Mouse (Mus musculus): Measurements from ENCODE around the gene Acot5.
"Not testable (repeated sequence)": the region's sequence is repeated elsewhere in the genome, so short reads cannot be mapped to it uniquely, and the experiment has no call there.

Acot5 gene

GRCm38 (mm10) chr12:84060946-84061345, 8.2 kb upstream of the Acot5 start:
- no peak for TF ChIP-seq GATA4 (IDR thresholded peaks at IDR 0.05; ENCODE audit: insufficient replicate concordance, low read length)

DNA sequence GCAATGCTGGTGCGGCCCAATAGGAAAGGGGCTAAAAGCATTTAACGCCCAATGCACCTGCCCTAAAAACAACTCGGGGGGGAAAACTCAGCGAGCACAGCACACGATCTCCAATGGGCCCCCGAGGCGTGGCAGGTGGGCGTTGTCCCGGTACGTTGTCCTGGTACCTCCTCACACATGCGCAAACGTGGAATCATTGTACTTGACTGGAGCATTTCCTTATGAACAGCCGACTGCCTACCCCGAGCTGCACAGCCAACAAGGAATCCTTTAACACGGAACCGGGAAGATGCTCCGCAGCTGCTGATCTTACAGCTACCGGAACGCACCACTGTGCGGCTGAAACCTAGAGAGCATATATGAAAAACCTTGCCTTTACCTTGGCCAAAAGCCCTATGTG, 6.8 kb upstream of the Acot5 start:
- TF ChIP-seq GATA4 (IDR thresholded peaks at IDR 0.05; ENCODE audit: insufficient replicate concordance, low read length), result no peak

DNA sequence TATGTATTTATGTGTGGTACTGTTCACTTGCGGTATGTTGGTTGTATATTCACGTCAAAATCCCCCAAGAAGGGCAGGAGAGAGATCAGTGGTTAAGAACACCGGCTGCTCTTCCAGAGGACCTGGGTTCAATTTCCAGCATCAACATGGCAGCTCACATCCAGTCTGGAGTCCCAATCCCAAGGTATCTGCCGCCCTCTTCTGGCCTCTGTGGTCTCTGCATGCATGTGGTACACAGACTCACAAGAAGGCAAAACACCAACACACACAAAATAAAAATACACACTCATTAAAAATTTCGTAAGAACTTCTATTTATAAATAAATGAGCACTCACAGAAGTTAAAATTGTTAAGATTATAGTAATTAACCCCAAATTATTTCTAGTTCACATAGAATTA, 5.9 kb upstream of the Acot5 start:
- no peak for TF ChIP-seq GATA4 (IDR thresholded peaks at IDR 0.05; ENCODE audit: insufficient replicate concordance, low read length)

GRCm38 (mm10) chr12:84063833-84064232, 5.3 kb upstream of the Acot5 start:
- TF ChIP-seq GATA4 (IDR thresholded peaks at IDR 0.05; ENCODE audit: insufficient replicate concordance, low read length), result no peak

- TF ChIP-seq GATA4 (IDR thresholded peaks at IDR 0.05; ENCODE audit: insufficient replicate concordance, low read length), result no peak
These were observed 4.5 kb upstream of the Acot5 start for GRCm38 (mm10) chr12:84064621-84065020.

DNA sequence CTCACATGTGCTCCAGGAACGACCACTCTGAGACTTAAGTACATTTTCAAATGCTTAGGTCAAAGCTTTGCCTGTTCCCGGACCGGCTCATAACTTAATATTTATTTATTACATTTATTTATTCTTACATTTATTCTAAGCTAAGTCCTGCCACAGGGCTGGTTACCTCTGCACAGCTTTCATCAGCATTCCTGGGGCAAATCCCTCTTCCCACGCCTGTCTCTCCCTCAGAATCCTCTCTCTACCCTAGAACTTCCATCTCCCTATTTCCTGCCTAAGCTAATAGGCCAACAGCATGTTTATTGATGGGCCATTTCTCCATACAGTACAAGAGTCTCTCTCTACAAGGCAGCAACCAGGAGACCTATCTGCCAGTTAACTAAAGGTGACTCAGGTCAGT, 1.4 kb upstream of the Acot5 start:
- no peak for TF ChIP-seq GATA4 (IDR thresholded peaks at IDR 0.05; ENCODE audit: insufficient replicate concordance, low read length)

- TF ChIP-seq GATA4 (IDR thresholded peaks at IDR 0.05; ENCODE audit: insufficient replicate concordance, low read length), result no peak
These were observed 829 bp upstream of the Acot5 start for GRCm38 (mm10) chr12:84068296-84068695.

GRCm38 (mm10) chr12:84071696-84072095, 2.6 kb downstream of the Acot5 start:
- no peak for TF ChIP-seq GATA4 (IDR thresholded peaks at IDR 0.05; ENCODE audit: insufficient replicate concordance, low read length)

- TF ChIP-seq GATA4 (IDR thresholded peaks at IDR 0.05; ENCODE audit: insufficient replicate concordance, low read length), result no peak
These were observed 8.4 kb downstream of the Acot5 start for GRCm38 (mm10) chr12:84077371-84077990.

DNA sequence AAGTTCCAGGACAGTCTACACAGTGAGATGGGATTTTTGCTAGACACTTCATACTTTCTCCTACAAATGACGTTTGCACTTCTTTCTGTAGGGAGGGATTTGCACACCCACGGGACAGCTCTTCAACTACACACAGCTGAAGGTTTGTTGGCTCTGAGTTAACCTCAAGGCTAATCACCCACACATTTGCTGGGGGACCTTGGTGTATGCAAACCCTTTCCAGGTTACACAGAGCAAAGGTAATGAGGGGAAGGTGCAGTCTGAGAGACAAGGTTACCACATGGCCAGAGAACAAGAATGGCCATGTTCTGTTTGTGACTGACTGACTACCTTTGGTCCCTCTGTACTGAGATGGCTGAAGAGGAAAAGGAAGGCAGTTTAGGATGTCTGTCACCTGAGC, 14.7 kb downstream of the Acot5 start:
- no peak for TF ChIP-seq GATA4 (IDR thresholded peaks at IDR 0.05; ENCODE audit: insufficient replicate concordance, low read length)

DNA sequence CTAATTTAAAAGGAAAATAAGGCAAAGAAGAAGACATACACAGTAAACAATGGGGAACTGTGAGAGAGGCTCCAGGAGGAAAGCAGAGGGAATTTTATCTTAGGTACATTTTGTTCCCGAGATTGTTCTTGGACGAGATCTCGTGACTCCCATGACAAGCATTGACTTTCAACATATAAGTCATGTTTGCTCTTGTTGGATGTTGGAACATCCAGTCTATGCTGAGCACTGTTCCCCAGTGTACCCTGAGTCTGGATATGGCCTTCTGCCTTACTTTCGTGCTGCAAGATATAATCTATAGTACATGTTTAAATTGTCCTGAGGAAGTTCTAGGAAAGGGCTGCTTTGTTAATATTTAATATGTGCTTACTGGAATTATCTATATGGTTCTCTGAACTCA, 15.5 kb downstream of the Acot5 start:
- no peak for TF ChIP-seq GATA4 (IDR thresholded peaks at IDR 0.05; ENCODE audit: insufficient replicate concordance, low read length)

GRCm38 (mm10) chr12:84099605-84100004, 30.5 kb downstream of the Acot5 start:
- no peak for TF ChIP-seq GATA4 (IDR thresholded peaks at IDR 0.05; ENCODE audit: insufficient replicate concordance, low read length)

DNA sequence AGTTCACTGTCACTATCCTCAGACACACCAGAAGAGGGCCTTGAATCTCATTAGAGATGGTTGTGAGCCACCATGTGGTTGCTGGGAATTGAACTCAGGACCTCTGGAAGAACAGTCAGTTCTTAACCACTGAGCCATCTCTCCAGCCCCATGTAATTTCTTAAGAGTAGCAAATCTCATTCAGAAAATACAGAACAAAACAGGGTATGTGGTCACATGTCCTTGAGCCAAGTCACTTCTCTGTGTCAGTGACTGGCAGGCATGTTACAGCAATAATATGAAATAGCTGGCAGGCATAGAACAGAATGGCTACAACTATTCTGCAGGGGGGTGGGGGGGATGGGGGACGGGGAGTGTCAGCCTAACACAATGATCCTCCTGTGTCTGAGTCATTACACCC, 30.9 kb downstream of the Acot5 start:
- no peak for TF ChIP-seq GATA4 (IDR thresholded peaks at IDR 0.05; ENCODE audit: insufficient replicate concordance, low read length)

- not testable (repeated sequence) for TF ChIP-seq GATA4 (IDR thresholded peaks at IDR 0.05; ENCODE audit: insufficient replicate concordance, low read length)
These were observed 31.7 kb downstream of the Acot5 start, which contains the start of gene Acot6 for GRCm38 (mm10) chr12:84100604-84101492. Gene Acot6, plus strand, starts transcription at chr12:84100654.

- no peak for TF ChIP-seq GATA4 (IDR thresholded peaks at IDR 0.05; ENCODE audit: insufficient replicate concordance, low read length)
These were observed 32.3 kb downstream of the Acot5 start for GRCm38 (mm10) chr12:84101493-84101845.

GRCm38 (mm10) chr12:84107012-84107411, 37.9 kb downstream of the Acot5 start:
- TF ChIP-seq GATA4 (IDR thresholded peaks at IDR 0.05; ENCODE audit: insufficient replicate concordance, low read length), result no peak

Data from liver, adult (tissue).